Mouse (Mus musculus): ENCODE results near the gene Ror2.

The Ror2 gene

GRCm38 (mm10) chr13:53195951-53196677 lies 89.8 kb downstream of the Ror2 start:
- DNase-seq (ENCODE audit: low read depth in 1 of 2, low spot score in 2 of 2), result no peak

GRCm38 (mm10) chr13:53194306-53194705 lies 91.6 kb downstream of the Ror2 start:
- DNase-seq (ENCODE audit: low read depth in 1 of 2, low spot score in 2 of 2), result no peak

- DNase-seq (ENCODE audit: low read depth in 1 of 2, low spot score in 2 of 2), result no peak
Observed at GRCm38 (mm10) chr13:53193713-53194112, 92.2 kb downstream of the Ror2 start.

- DNase-seq (ENCODE audit: low read depth in 1 of 2, low spot score in 2 of 2), result no peak
Observed at GRCm38 (mm10) chr13:53192286-53192685, 93.6 kb downstream of the Ror2 start.

DNA sequence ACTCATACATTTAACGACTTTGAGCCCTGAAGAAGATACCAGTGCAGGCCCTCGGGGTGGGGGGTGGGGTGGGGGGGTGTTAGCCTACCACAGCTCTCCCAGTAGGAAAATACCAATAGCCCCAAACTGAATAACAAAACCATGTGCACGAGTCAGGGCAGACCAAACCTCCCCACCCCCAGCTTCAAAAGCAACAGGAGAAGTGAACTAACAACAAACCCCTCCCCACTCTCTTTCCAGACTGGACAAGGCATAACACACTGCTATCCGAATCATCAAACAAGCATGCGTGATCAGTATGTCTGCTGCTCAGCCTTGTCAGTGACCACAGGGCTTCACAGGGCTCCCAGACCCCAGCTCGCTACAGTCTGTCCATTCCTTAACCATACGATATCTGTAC lies 94.3 kb downstream of the Ror2 start:
- DNase-seq (ENCODE audit: low read depth in 1 of 2, low spot score in 2 of 2), result no peak

GRCm38 (mm10) chr13:53188935-53189334 lies 97.0 kb downstream of the Ror2 start:
- no peak for DNase-seq (ENCODE audit: low read depth in 1 of 2, low spot score in 2 of 2)

DNA sequence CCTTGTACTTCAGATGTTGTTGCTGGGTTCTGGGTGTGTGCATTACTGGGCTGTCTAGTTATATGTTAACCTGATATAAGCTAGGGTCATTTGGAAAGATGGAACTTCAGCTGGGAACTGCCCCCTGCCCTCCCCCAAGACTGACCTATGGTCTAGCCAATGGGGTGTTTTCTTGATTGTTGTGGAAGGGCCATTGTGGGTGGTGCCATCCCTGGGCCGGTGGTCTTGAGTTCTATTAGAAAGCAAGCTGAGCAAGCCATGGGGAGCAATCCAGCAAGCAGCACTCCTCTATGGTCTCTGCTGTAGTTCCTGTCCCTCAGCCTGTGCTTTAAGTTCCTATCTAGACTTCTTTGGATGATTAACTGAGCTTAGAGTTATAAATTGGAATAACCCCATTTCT lies 101.1 kb downstream of the Ror2 start:
- DNase-seq (ENCODE audit: low read depth in 1 of 2, low spot score in 2 of 2), result no peak

GRCm38 (mm10) chr13:53184149-53184548 lies 101.8 kb downstream of the Ror2 start:
- no peak for DNase-seq (ENCODE audit: low read depth in 1 of 2, low spot score in 2 of 2)

DNA sequence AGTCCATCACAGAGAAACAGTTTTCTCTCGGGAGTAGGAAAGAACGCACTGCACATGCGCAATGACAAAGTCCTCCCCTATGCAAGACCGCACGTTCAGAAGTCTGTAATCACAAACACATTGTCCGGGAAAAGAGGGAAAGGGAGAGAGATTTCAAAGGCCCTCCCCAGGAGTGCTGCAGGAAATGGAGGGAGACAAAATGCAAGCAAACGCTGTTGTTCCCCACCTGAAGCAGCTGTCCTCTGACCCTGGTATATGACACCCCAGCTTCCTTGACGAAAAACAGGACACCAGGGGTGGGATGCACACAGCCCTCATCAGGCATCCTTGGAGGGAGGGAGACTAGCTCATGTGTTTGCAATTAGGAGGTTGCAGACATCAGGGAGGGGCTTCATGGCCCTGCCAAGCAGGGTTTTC lies 102.8 kb downstream of the Ror2 start:
- no peak for DNase-seq (ENCODE audit: low read depth in 1 of 2, low spot score in 2 of 2)

DNA sequence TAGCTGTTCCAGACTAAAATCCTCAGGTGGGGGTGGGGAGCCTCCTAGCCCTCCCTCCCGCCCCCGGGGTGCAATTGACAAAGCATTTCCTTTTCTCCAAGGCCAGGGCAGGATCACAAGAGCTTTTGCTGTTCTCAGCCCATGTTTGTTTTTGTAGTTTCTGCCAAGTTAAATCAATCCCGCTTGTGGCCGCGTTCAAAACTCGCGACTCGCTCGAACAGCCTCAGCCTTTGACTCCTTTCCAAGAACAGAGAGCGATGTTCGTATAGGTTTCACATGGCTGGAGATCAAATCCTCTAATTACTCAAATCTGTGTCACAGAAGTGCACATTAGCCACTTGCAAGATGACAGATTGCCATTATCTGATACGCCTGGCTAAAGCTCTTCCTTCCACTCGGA lies 107.3 kb downstream of the Ror2 start:
- no peak for DNase-seq (ENCODE audit: low read depth in 1 of 2, low spot score in 2 of 2)

DNA sequence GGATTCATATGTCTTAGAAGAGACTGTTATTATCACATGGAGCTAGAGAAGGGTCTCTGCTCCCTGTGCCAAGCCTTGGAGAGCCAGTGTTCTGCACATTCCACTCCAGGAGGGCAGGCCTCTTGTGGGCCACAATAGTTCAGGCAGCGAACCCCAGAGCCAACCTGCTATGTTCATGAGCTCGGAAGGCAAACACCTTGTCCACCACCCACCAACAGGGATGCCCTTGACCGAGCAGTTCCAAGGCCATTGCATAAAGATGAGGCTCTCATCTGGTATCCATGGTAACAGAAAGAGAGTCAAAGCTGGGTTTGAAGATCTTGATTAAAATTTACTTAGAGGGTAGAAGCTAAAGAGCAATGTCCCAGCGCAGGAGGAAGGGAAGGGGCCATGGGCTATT lies 107.8 kb downstream of the Ror2 start:
- no peak for DNase-seq (ENCODE audit: low read depth in 1 of 2, low spot score in 2 of 2)

- no peak for DNase-seq (ENCODE audit: low read depth in 1 of 2, low spot score in 2 of 2)
Observed at GRCm38 (mm10) chr13:53177424-53177718, 108.6 kb downstream of the Ror2 start.

DNA sequence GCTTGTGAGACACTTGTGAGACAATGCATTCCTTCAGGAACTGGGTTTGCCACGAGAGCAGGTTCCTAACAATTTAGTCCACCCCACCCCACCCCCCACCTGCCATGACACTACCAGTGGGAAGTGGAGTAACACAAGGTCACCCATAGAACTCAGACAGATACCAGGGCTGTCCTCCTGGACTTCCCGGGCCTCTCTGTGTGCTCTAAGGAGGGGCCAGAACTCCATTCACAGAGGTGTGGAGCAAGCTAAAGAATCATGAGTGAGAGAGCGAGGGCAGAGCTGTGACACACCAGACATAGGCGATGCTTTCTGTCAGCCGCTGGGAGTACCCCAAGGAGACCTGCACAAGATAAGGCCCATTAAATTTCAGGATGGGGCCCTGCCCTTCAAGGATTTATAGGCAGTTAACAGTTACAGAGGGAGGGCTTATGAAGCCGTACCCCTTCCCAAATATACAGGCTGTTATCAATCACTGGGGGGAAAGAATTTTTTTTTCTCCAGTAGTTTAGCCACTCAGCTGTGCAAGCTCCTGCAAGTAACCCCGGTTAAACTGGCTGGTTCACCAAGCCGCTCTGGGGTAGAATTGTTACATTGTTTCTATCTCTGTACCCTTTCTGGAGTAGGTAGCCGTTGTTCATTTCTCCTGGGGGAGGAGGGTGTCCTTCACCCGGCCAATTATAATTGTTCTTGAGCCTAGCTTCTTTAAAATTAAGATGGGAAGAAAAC lies 109.1 kb downstream of the Ror2 start:
- DNase-seq (ENCODE audit: low read depth in 1 of 2, low spot score in 2 of 2), result no peak

- DNase-seq (ENCODE audit: low read depth in 1 of 2, low spot score in 2 of 2), result no peak
Observed at GRCm38 (mm10) chr13:53175041-53175440, 110.9 kb downstream of the Ror2 start.

DNA sequence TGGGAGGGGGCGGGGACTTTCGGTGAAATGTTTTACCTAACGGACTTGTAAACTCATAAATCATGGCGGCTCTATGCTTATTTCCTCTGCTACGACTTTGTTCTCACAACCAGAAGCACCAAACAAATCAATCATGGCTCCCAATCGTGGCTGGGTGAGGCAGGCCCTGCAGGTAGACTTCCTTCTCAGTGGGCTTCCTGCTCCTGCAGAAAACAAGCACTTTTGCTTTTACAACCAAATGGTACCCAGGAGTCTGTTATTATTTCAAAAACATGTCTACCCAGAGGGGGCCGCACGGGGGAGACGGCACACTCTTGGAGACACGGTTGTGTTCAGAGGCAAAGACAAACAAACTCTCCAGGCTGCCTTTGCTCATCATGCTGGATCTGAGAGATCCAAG lies 122.3 kb downstream of the Ror2 start:
- DNase-seq (ENCODE audit: low read depth in 1 of 2, low spot score in 2 of 2), result no peak

GRCm38 (mm10) chr13:53163060-53163459 lies 122.9 kb downstream of the Ror2 start:
- DNase-seq (ENCODE audit: low read depth in 1 of 2, low spot score in 2 of 2), result no peak

DNA sequence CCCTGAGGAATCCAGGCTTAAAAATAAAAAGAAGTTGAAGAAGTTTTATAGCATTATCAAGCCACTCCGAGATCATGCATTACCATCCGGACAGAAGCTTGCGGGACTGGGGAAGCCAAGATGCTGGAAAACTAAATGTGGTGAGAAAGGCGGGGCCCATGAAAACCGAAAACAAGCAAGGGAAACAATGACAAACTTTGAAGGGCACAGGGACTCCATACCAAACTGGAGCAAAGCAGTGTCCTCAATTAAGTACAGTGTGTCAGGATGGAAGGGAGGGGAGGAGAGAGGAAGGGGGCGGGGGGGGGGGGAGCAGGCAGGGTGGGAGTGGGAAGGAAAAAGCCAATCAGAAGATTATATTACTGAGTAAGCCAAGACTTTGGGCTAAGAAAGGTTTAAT lies 126.4 kb downstream of the Ror2 start:
- no peak for DNase-seq (ENCODE audit: low read depth in 1 of 2, low spot score in 2 of 2)

- no peak for DNase-seq (ENCODE audit: low read depth in 1 of 2, low spot score in 2 of 2)
Observed at GRCm38 (mm10) chr13:53158405-53159005, 127.4 kb downstream of the Ror2 start.

GRCm38 (mm10) chr13:53156911-53157310 lies 129.0 kb downstream of the Ror2 start:
- no peak for DNase-seq (ENCODE audit: low read depth in 1 of 2, low spot score in 2 of 2)

DNA sequence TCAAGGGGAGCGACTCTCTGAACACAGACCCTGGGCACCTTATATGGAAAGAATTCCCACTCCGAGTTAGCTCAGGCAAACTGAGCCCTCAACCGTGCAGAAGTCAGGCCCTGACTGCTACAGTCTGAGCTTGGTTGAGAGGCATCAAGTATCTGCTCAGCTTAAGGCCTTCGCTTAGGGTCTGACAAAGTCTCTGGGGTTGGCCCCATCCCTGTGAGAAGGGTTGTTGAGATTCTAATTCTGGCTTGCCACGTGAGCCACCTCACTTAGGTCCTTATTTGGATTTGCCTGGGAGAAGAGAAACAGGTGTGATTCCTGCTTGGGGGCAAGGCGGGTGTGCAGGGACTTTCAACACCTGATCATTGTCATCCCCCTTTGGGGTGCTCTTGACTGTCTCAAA lies 129.6 kb downstream of the Ror2 start:
- DNase-seq (ENCODE audit: low read depth in 1 of 2, low spot score in 2 of 2), result no peak

DNA sequence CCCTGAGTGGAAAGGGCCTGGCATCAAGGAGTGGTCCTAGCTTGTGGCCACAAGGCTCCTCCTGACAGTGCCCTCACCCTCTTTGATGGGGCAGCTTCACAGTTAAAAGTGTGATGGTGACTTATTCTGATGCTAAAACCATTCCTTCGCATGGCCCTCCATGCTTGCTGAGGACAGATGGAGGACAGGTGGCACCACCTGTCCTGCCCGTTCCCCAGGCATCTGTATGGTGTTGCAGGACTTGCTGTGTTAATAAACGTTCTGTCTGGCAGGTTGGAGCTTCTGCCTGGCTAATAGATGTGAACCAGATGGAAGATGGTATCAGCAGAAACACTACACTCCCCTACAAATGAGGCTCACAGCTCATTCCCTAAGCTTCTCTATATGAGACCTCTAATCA lies 140.4 kb downstream of the Ror2 start:
- DNase-seq (ENCODE audit: low read depth in 1 of 2, low spot score in 2 of 2), result no peak

- DNase-seq (ENCODE audit: low read depth in 1 of 2, low spot score in 2 of 2), result no peak
Observed at GRCm38 (mm10) chr13:53143076-53143475, 142.8 kb downstream of the Ror2 start.

GRCm38 (mm10) chr13:53142268-53142667 lies 143.7 kb downstream of the Ror2 start:
- no peak for DNase-seq (ENCODE audit: low read depth in 1 of 2, low spot score in 2 of 2)

Data from monocyte, adult 2 months (primary cell).